Mouse (Mus musculus) naive thymus-derived CD4-positive, alpha-beta T cell, adult 5 months (primary cell): ENCODE measurements around the gene Akap7. TPM values are rescaled to one million over a fixed set of nuclear protein-coding genes. Genes with fewer than 3 reads are reported as not detected.

ENCODE experiments used
- polyA plus RNA-seq: library from polyadenylated mRNA; unstranded; fragments of 100-300 nt; shearing (Covaris generic); gene quantifications from one replicate; pipeline ENCODE4 v1.2.1, GENCODE M21; 2017

Gene Akap7
- polyA plus RNA-seq, result 3.5 TPM

GRCm38 (mm10) chr10:25307770-25308169 is at the start of gene Akap7:
Gene Akap7 (minus strand): TSS chr10:25307870.

Other genes starting within 250 kb of the Akap7 start
- gene Epb41l2, start 51.9 kb upstream of the Akap7 start, polyA plus RNA-seq, result 46.8 TPM
- gene Smlr1, start 228.4 kb upstream of the Akap7 start, polyA plus RNA-seq, result not detected